Mouse (Mus musculus) heart, postnatal 14 days (tissue): ENCODE results near the gene Tmem150c. TPM values are rescaled to one million over a fixed set of nuclear protein-coding genes. Genes with fewer than 3 reads are reported as not detected.

Experiments used
- DNase-seq, 2 experiments: peaks; one replicate each; pipeline ENCODE4 v3.0.0; 2021 to 2022
- intact Hi-C: fragments of 180-260 bp; cut with DNase I; formaldehyde crosslinking; loops from one replicate; pipeline ENCODE4 v1.15.1; 2025
- long read RNA-seq, 2 experiments: library from polyadenylated mRNA; stranded (forward); transcript quantifications; one replicate each; pipeline ENCODE4 v2.0.0; 2021
- total RNA-seq, 2 experiments: library from RNA; stranded (reverse); gene quantifications; 2 replicates each; pipeline ENCODE4 v1.2.3; 2021

The Tmem150c gene
- 1 to 10 TPM; 5.1 to 5.6 TPM for total RNA-seq
- long read RNA-seq, experiment 1, partial matches to known transcripts: 0 of 3 reads
- long read RNA-seq, experiment 1, other reads (novel, unspliced or antisense): 1 of 3 reads
- long read RNA-seq, experiment 2, partial matches to known transcripts: 0 of 1 reads
- long read RNA-seq, experiment 2, other reads (novel, unspliced or antisense): 1 of 1 reads

- DNase-seq: no peak
- intact Hi-C loops: loop anchor here (5.0 kb wide), 1 partner anchor 163 kb away; no protein-coding TSS in a partner anchor
Observed at GRCm38 (mm10) chr5:100159638-100159973, at the start of gene Tmem150c. Tmem150c (minus strand) TSS chr5:100159808.

- DNase-seq: no peak
- intact Hi-C loops: no loop called here
Observed at GRCm38 (mm10) chr5:100209093-100209492, 49.5 kb upstream of the Tmem150c start.

GRCm38 (mm10) chr5:100206675-100207074, 47.1 kb upstream of the Tmem150c start:
- intact Hi-C loops: no loop called here
- no peak for DNase-seq

GRCm38 (mm10) chr5:100205519-100206189, 46.0 kb upstream of the Tmem150c start:
- DNase-seq: no peak

GRCm38 (mm10) chr5:100200805-100201204, 41.2 kb upstream of the Tmem150c start:
- intact Hi-C loops: no loop called here

More at GRCm38 (mm10) chr5:100205519-100206189, 46.0 kb upstream of the Tmem150c start:
- intact Hi-C loops: no loop called here

GRCm38 (mm10) chr5:100200296-100200695, 40.7 kb upstream of the Tmem150c start:
- no peak for DNase-seq
- intact Hi-C loops: no loop called here

More at GRCm38 (mm10) chr5:100200805-100201204, 41.2 kb upstream of the Tmem150c start:
- DNase-seq: no peak

- intact Hi-C loops: no loop called here
- no peak for DNase-seq
Observed at GRCm38 (mm10) chr5:100199092-100199853, 39.7 kb upstream of the Tmem150c start.

GRCm38 (mm10) chr5:100197476-100197875, 37.9 kb upstream of the Tmem150c start:
- intact Hi-C loops: no loop called here
- no peak for DNase-seq

GRCm38 (mm10) chr5:100196854-100197431, 37.3 kb upstream of the Tmem150c start:
- intact Hi-C loops: no loop called here
- no peak for DNase-seq

- DNase-seq: no peak
- intact Hi-C loops: no loop called here
Observed at GRCm38 (mm10) chr5:100196397-100196796, 36.8 kb upstream of the Tmem150c start.

- intact Hi-C loops: no loop called here
- DNase-seq: no peak
Observed at GRCm38 (mm10) chr5:100191438-100192190, 32.0 kb upstream of the Tmem150c start.

- intact Hi-C loops: no loop called here
- no peak for DNase-seq
Observed at GRCm38 (mm10) chr5:100187035-100187901, 27.7 kb upstream of the Tmem150c start.

- DNase-seq: no peak
- intact Hi-C loops: no loop called here
Observed at GRCm38 (mm10) chr5:100186618-100187017, 27.0 kb upstream of the Tmem150c start.

- intact Hi-C loops: no loop called here
- no peak for DNase-seq
Observed at GRCm38 (mm10) chr5:100185895-100186294, 26.3 kb upstream of the Tmem150c start.

- intact Hi-C loops: no loop called here
Observed at GRCm38 (mm10) chr5:100181011-100181410, 21.4 kb upstream of the Tmem150c start.

GRCm38 (mm10) chr5:100178781-100179165, 19.2 kb upstream of the Tmem150c start:
- intact Hi-C loops: no loop called here
- no peak for DNase-seq

More at GRCm38 (mm10) chr5:100181011-100181410, 21.4 kb upstream of the Tmem150c start:
- DNase-seq: no peak

- intact Hi-C loops: no loop called here
- no peak for DNase-seq
Observed at GRCm38 (mm10) chr5:100178122-100178780, 18.6 kb upstream of the Tmem150c start.

- no peak for DNase-seq
- intact Hi-C loops: no loop called here
Observed at GRCm38 (mm10) chr5:100177547-100177946, 17.9 kb upstream of the Tmem150c start.

GRCm38 (mm10) chr5:100176096-100176495, 16.5 kb upstream of the Tmem150c start:
- intact Hi-C loops: no loop called here

More at GRCm38 (mm10) chr5:100176096-100176495, 16.5 kb upstream of the Tmem150c start:
- DNase-seq: no peak
